Mouse (Mus musculus): ENCODE measurements around the gene Wscd2. TPM values are rescaled to one million over a fixed set of nuclear protein-coding genes. Genes with fewer than 3 reads are reported as not detected.

The Wscd2 gene
- polyA plus RNA-seq, 1 experiment from 2014 or later: 13.7 TPM

- H3K4me3 ChIP-seq (replicated peaks; ENCODE audit: low read length): no peak overlapping the region
- H3K9me3 ChIP-seq (ENCODE audit: control insufficient read depth, low read length): no peaks in the 10 kb centered on the region
- no peaks in the 10 kb centered on the region for H3K36me3 ChIP-seq (replicated peaks; ENCODE audit: control insufficient read depth, insufficient read depth)
- peaks cover 28% of the 10 kb centered on the region for H3K4me1 ChIP-seq (replicated peaks; ENCODE audit: control insufficient read depth, insufficient read depth, low read length)
- no peak overlapping the region for H3K9ac ChIP-seq
- no peak overlapping the region for H3K4me2 ChIP-seq (replicated peaks)
- DNase-seq (ENCODE audit: low spot score) (no peak), ATAC-seq (ENCODE audit: low FRiP score) (no peak)
- WGBS: 25% methylated on average over 7 of the region's 7 CpGs
- H3K27me3 ChIP-seq (ENCODE audit: control insufficient read depth, insufficient read depth, low read length): 0 out of 2 replicates have a peak, but pooled peaks cover 4% of the 10 kb centered on the region
- H3K27ac ChIP-seq: no peak overlapping the region
Measured at GRCm38 (mm10) chr5:113459942-113460341, 30.2 kb upstream of the Wscd2 start.

GRCm38 (mm10) chr5:113461582-113461981 lies 28.6 kb upstream of the Wscd2 start:
- DNase-seq (ENCODE audit: low spot score): no peak

GRCm38 (mm10) chr5:113461998-113462625 lies 28.0 kb upstream of the Wscd2 start:
- no peaks in the 10 kb centered on the region for H3K36me3 ChIP-seq (replicated peaks; ENCODE audit: control insufficient read depth, insufficient read depth)
- H3K4me1 ChIP-seq (replicated peaks; ENCODE audit: control insufficient read depth, insufficient read depth, low read length): peaks cover 28% of the 10 kb centered on the region
- no peak overlapping the region for H3K4me3 ChIP-seq (replicated peaks; ENCODE audit: low read length)
- H3K27me3 ChIP-seq (ENCODE audit: control insufficient read depth, insufficient read depth, low read length): 0 out of 2 replicates have a peak, but pooled peaks cover 4% of the 10 kb centered on the region
- H3K9ac ChIP-seq: peak overlapping the region; percentile 32
- WGBS: 16% methylated on average over 21 of the region's 21 CpGs
- peak overlapping the region; percentile 49; the same call in 1 of the 2 replicates for H3K27ac ChIP-seq
- peak overlapping the region; percentile 43 for H3K4me2 ChIP-seq (replicated peaks)
- no peaks in the 10 kb centered on the region for H3K9me3 ChIP-seq (ENCODE audit: control insufficient read depth, low read length)
- ATAC-seq (ENCODE audit: low FRiP score) (no peak), DNase-seq (ENCODE audit: low spot score) (peak; percentile 57)

More at GRCm38 (mm10) chr5:113461582-113461981, 28.6 kb upstream of the Wscd2 start:
- Histone ChIP-seq H3K27me3 (ENCODE audit: control insufficient read depth, insufficient read depth, low read length) (0 out of 2 replicates have a peak, but pooled peaks cover 4% of the 10 kb centered on the region), H3K27ac (0 out of 2 replicates have a peak overlapping the region, but pooled peaks have one; percentile 10), H3K36me3 (replicated peaks; ENCODE audit: control insufficient read depth, insufficient read depth) (no peaks in the 10 kb centered on the region), H3K4me1 (replicated peaks; ENCODE audit: control insufficient read depth, insufficient read depth, low read length) (peaks cover 28% of the 10 kb centered on the region), H3K4me2 (replicated peaks) (peak overlapping the region; percentile 43), H3K9ac (peak overlapping the region; percentile 32), H3K4me3 (replicated peaks; ENCODE audit: low read length) (no peak overlapping the region), H3K9me3 (ENCODE audit: control insufficient read depth, low read length) (no peaks in the 10 kb centered on the region)
- ATAC-seq (ENCODE audit: low FRiP score): no peak
- WGBS: 5% methylated on average over 16 of the region's 16 CpGs

GRCm38 (mm10) chr5:113464731-113465130 lies 25.4 kb upstream of the Wscd2 start:
- whole genome bisulfite sequencing: 84% methylated on average over 6 of the region's 6 CpGs
- 0 out of 2 replicates have a peak, but pooled peaks cover 4% of the 10 kb centered on the region for H3K27me3 ChIP-seq (ENCODE audit: control insufficient read depth, insufficient read depth, low read length)
- H3K4me1 ChIP-seq (replicated peaks; ENCODE audit: control insufficient read depth, insufficient read depth, low read length): peaks cover 23% of the 10 kb centered on the region
- DNase-seq (ENCODE audit: low spot score): no peak
- no peak overlapping the region for H3K4me2 ChIP-seq (replicated peaks)
- H3K9me3 ChIP-seq (ENCODE audit: control insufficient read depth, low read length): no peaks in the 10 kb centered on the region
- no peaks in the 10 kb centered on the region for H3K36me3 ChIP-seq (replicated peaks; ENCODE audit: control insufficient read depth, insufficient read depth)
- ATAC-seq (ENCODE audit: low FRiP score): no peak
- H3K4me3 ChIP-seq (replicated peaks; ENCODE audit: low read length): no peak overlapping the region
- H3K27ac ChIP-seq: no peak overlapping the region
- no peak overlapping the region for H3K9ac ChIP-seq

- Histone ChIP-seq H3K4me1 (replicated peaks; ENCODE audit: control insufficient read depth, insufficient read depth, low read length) (peaks cover 10% of the 10 kb centered on the region), H3K4me2 (replicated peaks) (no peak overlapping the region), H3K36me3 (replicated peaks; ENCODE audit: control insufficient read depth, insufficient read depth) (no peaks in the 10 kb centered on the region), H3K27me3 (ENCODE audit: control insufficient read depth, insufficient read depth, low read length) (0 out of 2 replicates have a peak, but pooled peaks cover 4% of the 10 kb centered on the region), H3K4me3 (replicated peaks; ENCODE audit: low read length) (no peak overlapping the region), H3K9ac (no peak overlapping the region), H3K9me3 (ENCODE audit: control insufficient read depth, low read length) (no peaks in the 10 kb centered on the region), H3K27ac (no peak overlapping the region)
- ATAC-seq (ENCODE audit: low FRiP score) (no peak), DNase-seq (ENCODE audit: low spot score) (no peak)
- 51% methylated on average over 6 of the region's 6 CpGs for WGBS
Measured at GRCm38 (mm10) chr5:113466536-113466935, 23.6 kb upstream of the Wscd2 start.

- H3K4me2 ChIP-seq (replicated peaks): no peak overlapping the region
- H3K9ac ChIP-seq: no peak overlapping the region
- H3K9me3 ChIP-seq (ENCODE audit: control insufficient read depth, low read length): no peaks in the 10 kb centered on the region
- 0 out of 2 replicates have a peak, but pooled peaks cover 4% of the 10 kb centered on the region for H3K27me3 ChIP-seq (ENCODE audit: control insufficient read depth, insufficient read depth, low read length)
- H3K4me3 ChIP-seq (replicated peaks; ENCODE audit: low read length): no peak overlapping the region
- H3K27ac ChIP-seq: no peak overlapping the region
- H3K4me1 ChIP-seq (replicated peaks; ENCODE audit: control insufficient read depth, insufficient read depth, low read length): peaks cover 6% of the 10 kb centered on the region
- no peaks in the 10 kb centered on the region for H3K36me3 ChIP-seq (replicated peaks; ENCODE audit: control insufficient read depth, insufficient read depth)
- no peak for DNase-seq (ENCODE audit: low spot score)
- no peak for ATAC-seq (ENCODE audit: low FRiP score)
- WGBS: 40% methylated on average over 4 of the region's 4 CpGs
Measured at GRCm38 (mm10) chr5:113467072-113467471, 23.1 kb upstream of the Wscd2 start.

- H3K9ac ChIP-seq: no peak overlapping the region
- H3K9me3 ChIP-seq (ENCODE audit: control insufficient read depth, low read length): no peaks in the 10 kb centered on the region
- ATAC-seq (ENCODE audit: low FRiP score) (no peak), DNase-seq (ENCODE audit: low spot score) (no peak)
- H3K4me1 ChIP-seq (replicated peaks; ENCODE audit: control insufficient read depth, insufficient read depth, low read length): no peaks in the 10 kb centered on the region; the same call in none of the 2 replicates
- no peaks in the 10 kb centered on the region for H3K36me3 ChIP-seq (replicated peaks; ENCODE audit: control insufficient read depth, insufficient read depth)
- H3K4me2 ChIP-seq (replicated peaks): 0 out of 2 replicates have a peak overlapping the region, but pooled peaks have one; percentile 11
- no peak overlapping the region for H3K4me3 ChIP-seq (replicated peaks; ENCODE audit: low read length)
- 0 out of 2 replicates have a peak, but pooled peaks cover 4% of the 10 kb centered on the region for H3K27me3 ChIP-seq (ENCODE audit: control insufficient read depth, insufficient read depth, low read length)
- 3% methylated on average over 8 of the region's 8 CpGs for WGBS
- H3K27ac ChIP-seq: no peak overlapping the region
Measured at GRCm38 (mm10) chr5:113467765-113468164, 22.4 kb upstream of the Wscd2 start.

GRCm38 (mm10) chr5:113468625-113469024 lies 21.5 kb upstream of the Wscd2 start:
- H3K27me3 ChIP-seq (ENCODE audit: control insufficient read depth, insufficient read depth, low read length): no peaks in the 10 kb centered on the region
- H3K9me3 ChIP-seq (ENCODE audit: control insufficient read depth, low read length): no peaks in the 10 kb centered on the region
- no peak overlapping the region for H3K4me2 ChIP-seq (replicated peaks)
- ATAC-seq (ENCODE audit: low FRiP score): no peak
- no peak overlapping the region for H3K4me3 ChIP-seq (replicated peaks; ENCODE audit: low read length)
- H3K9ac ChIP-seq: no peak overlapping the region
- WGBS: 65% methylated on average over 5 of the region's 5 CpGs
- no peaks in the 10 kb centered on the region; the same call in none of the 2 replicates for H3K4me1 ChIP-seq (replicated peaks; ENCODE audit: control insufficient read depth, insufficient read depth, low read length)
- no peaks in the 10 kb centered on the region for H3K36me3 ChIP-seq (replicated peaks; ENCODE audit: control insufficient read depth, insufficient read depth)
- no peak for DNase-seq (ENCODE audit: low spot score)
- no peak overlapping the region for H3K27ac ChIP-seq

- Histone ChIP-seq H3K4me3 (replicated peaks; ENCODE audit: low read length) (no peak overlapping the region), H3K4me2 (replicated peaks) (no peak overlapping the region), H3K27ac (no peak overlapping the region), H3K9ac (no peak overlapping the region), H3K9me3 (ENCODE audit: control insufficient read depth, low read length) (no peaks in the 10 kb centered on the region), H3K27me3 (ENCODE audit: control insufficient read depth, insufficient read depth, low read length) (no peaks in the 10 kb centered on the region), H3K4me1 (replicated peaks; ENCODE audit: control insufficient read depth, insufficient read depth, low read length) (no peaks in the 10 kb centered on the region; the same call in none of the 2 replicates), H3K36me3 (replicated peaks; ENCODE audit: control insufficient read depth, insufficient read depth) (no peaks in the 10 kb centered on the region)
- no peak for DNase-seq (ENCODE audit: low spot score)
- no peak for ATAC-seq (ENCODE audit: low FRiP score)
- WGBS: 89% methylated on average over 5 of the region's 5 CpGs
Measured at GRCm38 (mm10) chr5:113469231-113469630, 20.9 kb upstream of the Wscd2 start.

All from hindbrain, embryonic 14.5 days (tissue).